Mouse (Mus musculus): ENCODE measurements around the gene Mapkapk3. TPM values are rescaled to one million over a fixed set of nuclear protein-coding genes. Genes with fewer than 3 reads are reported as not detected.

The Mapkapk3 gene
- total and polyA plus RNA-seq, 3 experiments = 42.3 to 49.9 TPM; not detected in 1

GRCm38 (mm10) chr9:107335909-107336308 is 46.2 kb upstream of the Mapkapk3 start:
- H3K9me3 ChIP-seq (replicated peaks; ENCODE audit: insufficient read depth, low read length) = no peaks in the 10 kb centered on the region
- no peak overlapping the region for H3K9ac ChIP-seq (ENCODE audit: control insufficient read depth, low read depth, low read length, poor library complexity, severe bottlenecking)
- DNase-seq (ENCODE audit: low read depth, low spot score) = peak; percentile 84
- H3K36me3 ChIP-seq (ENCODE audit: control insufficient read depth in 1 of 2, insufficient read depth in 2 of 2, low read length in 2 of 2) = peaks cover 0 to 11% of the 10 kb centered on the region in 2 experiments; a peak in 2 of 4 replicates
- no peak overlapping the region for H3K27ac ChIP-seq (ENCODE audit: control insufficient read depth, low read depth, low read length)
- peaks cover 0 to 19% of the 10 kb centered on the region in 2 experiments; a peak in 2 of 4 replicates for H3K4me1 ChIP-seq (ENCODE audit: control insufficient read depth in 1 of 2, insufficient read depth in 2 of 2, low read length in 2 of 2)
- peaks cover 4% of the 10 kb centered on the region; the same call in 1 of the 2 replicates for H3K79me2 ChIP-seq (ENCODE audit: control insufficient read depth, insufficient read depth, low read length, poor library complexity)
- H3K4me3 ChIP-seq (ENCODE audit: control insufficient read depth in 1 of 2, insufficient read depth in 1 of 2, low read depth in 2 of 2, low read length in 2 of 2) = no peak overlapping the region
- no peaks in the 10 kb centered on the region for H3K27me3 ChIP-seq (ENCODE audit: control insufficient read depth in 1 of 2, insufficient read depth in 2 of 2, low read length in 2 of 2)
- TF ChIP-seq ZC3H11A (IDR thresholded peaks at IDR 0.05; ENCODE audit: low read depth, low read length) (peak; percentile 98), CHD1 (IDR thresholded peaks at IDR 0.05; ENCODE audit: low read depth, low read length) (no peak), MYC (IDR thresholded peaks at IDR 0.05; ENCODE audit: low read depth, low read length) (no peak), RAD21 (IDR thresholded peaks at IDR 0.05; ENCODE audit: low read depth, low read length) (peak; percentile 98), ZNF384 (IDR thresholded peaks at IDR 0.05; ENCODE audit: low read depth, low read length) (no peak), RCOR1 (IDR thresholded peaks at IDR 0.05; ENCODE audit: low read depth, low read length) (0 out of 2 replicates have a peak, but pooled peaks have one; percentile 25), ETS1 (IDR thresholded peaks at IDR 0.05; ENCODE audit: low read depth, low read length) (no peak), E2F4 (IDR thresholded peaks at IDR 0.05; ENCODE audit: borderline replicate concordance, low read depth, low read length) (no peak), MYB (IDR thresholded peaks at IDR 0.05; ENCODE audit: low read depth, low read length) (no peak), POLR2A (IDR thresholded peaks at IDR 0.05; ENCODE audit: control insufficient read depth in 1 of 2, insufficient read depth in 1 of 2, low read depth in 1 of 2, low read length in 2 of 2, poor library complexity in 1 of 2) (no peak), HCFC1 (IDR thresholded peaks at IDR 0.05; ENCODE audit: low read depth, low read length) (peak; percentile 33; the same call in 1 of the 2 replicates), MXI1 (IDR thresholded peaks at IDR 0.05; ENCODE audit: low read depth, low read length) (no peak), POLR2AphosphoS5 (IDR thresholded peaks at IDR 0.05; ENCODE audit: borderline replicate concordance, low read depth, low read length) (no peak), SIN3A (IDR thresholded peaks at IDR 0.05; ENCODE audit: low read length) (peak; percentile 71), MAFK (IDR thresholded peaks at IDR 0.05; ENCODE audit: borderline replicate concordance, low read depth, low read length) (no peak), MEF2A (IDR thresholded peaks at IDR 0.05; ENCODE audit: extremely low read depth, insufficient replicate concordance, low read depth, low read length, poor library complexity, severe bottlenecking) (no peak), POLR2AphosphoS2 (IDR thresholded peaks at IDR 0.05; ENCODE audit: low read length) (no peak), EP300 (IDR thresholded peaks at IDR 0.05; ENCODE audit: low read depth in 1 of 2, low read length in 2 of 2) (no peak), SMC3 (IDR thresholded peaks at IDR 0.05; ENCODE audit: low read depth, low read length) (peak; percentile 98), CHD2 (IDR thresholded peaks at IDR 0.05; ENCODE audit: low read length) (no peak), USF1 (IDR thresholded peaks at IDR 0.05; ENCODE audit: low read depth, low read length) (no peak), TBP (IDR thresholded peaks at IDR 0.05; ENCODE audit: low read depth, low read length) (no peak), ELF1 (IDR thresholded peaks at IDR 0.05; ENCODE audit: low read depth, low read length) (no peak), MAZ (IDR thresholded peaks at IDR 0.05; ENCODE audit: low read depth, low read length) (no peak), GABPA (IDR thresholded peaks at IDR 0.05; ENCODE audit: low read depth, low read length) (no peak), CTCF (IDR thresholded peaks at IDR 0.05 in 2 of 3, conservative IDR thresholded peaks at IDR 0.05 in 1 of 3; ENCODE audit: control insufficient read depth in 1 of 3, insufficient read depth in 1 of 3, low read depth in 2 of 3, low read length in 3 of 3, poor library complexity in 1 of 3, severe bottlenecking in 1 of 3) (peak; percentile 95 to 99 (median 98)), GATA1 (IDR thresholded peaks at IDR 0.05; ENCODE audit: low read depth, low read length) (no peak)
